Mouse (Mus musculus) cerebral cortex, adult 2 months (tissue): ENCODE data around the gene Gimap9.

Experiments used
- WGBS: fragments of 180-500 bp; shearing (Covaris S2); methylation state at CpG from one replicate; pipeline ENCODE4 v1.1.7; 2018; 5-methylcytosine and 5-hydroxymethylcytosine counted together

The Gimap9 gene

GRCm38 (mm10) chr6:48664750-48665149 lies 11.2 kb upstream of the Gimap9 start:
- WGBS = 83% methylated on average over 4 of the region's 4 CpGs

DNA sequence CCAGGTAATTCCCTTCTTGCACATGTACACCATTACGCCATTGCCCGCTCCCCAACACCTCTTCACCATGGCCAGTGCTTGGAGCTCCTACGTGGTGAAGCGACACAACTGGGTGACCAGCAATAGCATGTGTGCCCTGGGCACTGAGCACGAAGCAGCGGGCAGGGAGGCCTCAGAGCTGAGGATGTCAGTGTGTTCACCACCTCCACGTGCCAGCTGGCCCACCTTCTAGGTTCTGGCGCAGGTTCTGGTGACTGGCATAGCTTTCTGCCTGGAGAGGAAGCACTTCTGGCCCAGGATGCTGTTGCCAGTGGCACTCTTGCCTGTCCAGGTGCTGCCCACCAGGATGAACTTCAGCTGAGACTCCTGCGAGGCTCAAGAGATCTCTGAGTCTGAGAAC lies 10.5 kb upstream of the Gimap9 start:
- 96% methylated on average over 9 of the region's 9 CpGs for WGBS

DNA sequence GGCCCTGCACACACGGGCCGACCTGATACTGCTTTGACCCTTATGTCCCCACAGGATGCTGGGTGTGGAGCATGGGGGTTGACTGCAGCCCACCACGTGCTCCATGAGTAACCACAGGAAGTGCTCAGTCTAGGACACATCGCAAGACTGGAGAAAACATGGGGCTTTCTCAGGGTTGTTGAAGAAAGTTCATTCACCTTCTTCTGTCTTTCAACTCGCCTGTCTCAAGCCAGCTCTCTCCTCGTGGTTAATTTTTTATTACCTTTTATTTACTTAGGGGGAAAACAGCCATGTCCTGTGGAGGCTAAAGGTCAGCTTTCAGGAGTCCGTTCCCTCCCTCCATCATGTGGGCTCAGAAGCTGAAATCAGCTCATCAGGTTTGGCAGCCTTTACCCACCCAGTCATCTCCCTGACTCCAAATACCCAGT lies 9.8 kb upstream of the Gimap9 start:
- WGBS = 66% methylated on average over 7 of the region's 7 CpGs

DNA sequence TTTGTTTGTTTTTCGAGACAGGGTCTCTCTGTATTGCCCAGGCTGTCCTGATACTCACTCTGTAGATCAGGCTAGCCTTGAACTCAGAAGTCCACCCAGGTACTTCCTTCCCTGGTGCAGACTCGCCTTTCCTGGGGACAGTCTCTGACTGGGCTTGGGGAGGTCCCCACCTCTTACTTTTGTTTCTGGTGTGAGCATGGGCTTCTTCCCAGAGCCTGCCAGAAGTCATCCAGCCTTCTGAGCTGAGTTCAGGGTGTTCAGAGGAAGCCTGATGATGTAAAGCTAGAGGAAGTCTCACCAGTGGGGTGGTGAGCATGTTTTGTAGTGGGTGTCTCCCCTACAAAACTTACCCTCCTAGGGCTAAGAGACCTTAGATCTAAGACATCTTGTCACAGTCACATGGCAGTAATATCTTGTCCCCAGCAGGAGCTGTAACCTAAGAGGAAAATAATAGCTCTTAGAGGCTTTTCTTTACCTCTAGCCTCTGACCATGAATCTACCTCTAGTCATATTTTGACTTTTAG lies 6.4 kb upstream of the Gimap9 start:
- WGBS = 69% methylated on average over 2 of the region's 2 CpGs

DNA sequence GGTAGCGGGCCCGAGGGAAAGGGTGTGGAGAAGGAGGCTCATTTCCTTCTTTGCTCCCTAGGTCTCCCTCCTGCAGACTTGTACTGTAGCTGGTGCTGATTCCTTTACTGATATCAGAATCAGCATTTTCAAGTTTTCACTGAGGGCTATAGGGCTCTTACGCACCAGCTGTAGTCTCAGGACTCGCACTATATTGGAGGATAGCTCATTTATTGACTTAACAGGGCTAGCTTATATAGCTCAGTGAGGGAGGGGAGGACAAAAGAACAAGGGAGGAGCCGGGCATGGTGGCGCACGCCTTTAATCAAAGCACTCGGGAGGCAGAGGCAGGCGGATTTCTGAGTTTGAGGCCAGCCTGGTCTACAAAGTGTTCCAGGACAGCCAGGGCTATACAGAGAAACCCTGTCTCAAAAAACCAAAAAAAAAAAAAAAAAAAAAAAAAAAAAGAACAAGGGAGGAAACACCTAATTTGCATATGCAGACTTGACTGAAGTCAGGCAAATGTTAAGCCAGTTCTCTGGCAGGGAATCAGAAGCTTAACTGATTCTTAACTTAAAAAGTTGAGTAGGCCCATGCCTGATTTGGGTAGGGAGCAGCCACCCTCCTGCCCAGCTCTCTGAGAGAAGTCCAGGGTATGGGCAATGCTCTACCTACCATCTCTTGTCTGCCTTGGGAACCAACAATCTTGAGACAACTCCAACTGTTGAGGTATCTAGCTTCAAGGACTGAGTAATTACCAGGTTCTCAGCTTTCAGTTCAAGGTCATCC lies 1.5 kb upstream of the Gimap9 start:
- WGBS = 95% methylated on average over 9 of the region's 9 CpGs

- 61% methylated on average over 10 of the region's 10 CpGs for WGBS
Measured at GRCm38 (mm10) chr6:48675400-48675930, 464 bp upstream of the Gimap9 start.

DNA sequence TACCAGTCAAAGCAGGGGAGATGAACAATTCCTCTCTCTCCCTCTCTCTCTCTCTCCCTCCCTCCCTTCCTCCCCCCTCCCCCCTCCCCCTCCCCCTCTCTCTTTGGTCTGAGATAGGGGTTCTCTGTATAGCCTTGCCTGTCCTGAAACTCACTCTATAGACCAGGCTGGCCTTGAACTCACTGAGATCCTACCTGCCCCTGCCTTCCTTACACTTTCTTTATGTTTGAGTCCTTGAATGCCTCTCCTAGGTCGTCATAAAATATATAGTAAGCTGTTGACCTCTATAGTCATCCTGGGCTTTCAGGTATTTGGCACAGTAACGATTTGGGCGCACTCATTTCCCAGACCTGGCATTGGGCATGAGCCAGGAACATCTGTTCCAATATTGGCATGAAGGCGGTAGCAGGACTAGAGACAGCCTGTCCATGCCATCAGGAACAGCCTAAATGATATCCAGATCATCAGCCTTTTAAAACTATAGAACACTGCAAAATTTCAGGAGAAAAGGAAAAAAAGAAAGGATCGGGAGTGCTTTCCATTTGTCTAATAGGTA lies 1.0 kb downstream of the Gimap9 start:
- 82% methylated on average over 5 of the region's 5 CpGs for WGBS

DNA sequence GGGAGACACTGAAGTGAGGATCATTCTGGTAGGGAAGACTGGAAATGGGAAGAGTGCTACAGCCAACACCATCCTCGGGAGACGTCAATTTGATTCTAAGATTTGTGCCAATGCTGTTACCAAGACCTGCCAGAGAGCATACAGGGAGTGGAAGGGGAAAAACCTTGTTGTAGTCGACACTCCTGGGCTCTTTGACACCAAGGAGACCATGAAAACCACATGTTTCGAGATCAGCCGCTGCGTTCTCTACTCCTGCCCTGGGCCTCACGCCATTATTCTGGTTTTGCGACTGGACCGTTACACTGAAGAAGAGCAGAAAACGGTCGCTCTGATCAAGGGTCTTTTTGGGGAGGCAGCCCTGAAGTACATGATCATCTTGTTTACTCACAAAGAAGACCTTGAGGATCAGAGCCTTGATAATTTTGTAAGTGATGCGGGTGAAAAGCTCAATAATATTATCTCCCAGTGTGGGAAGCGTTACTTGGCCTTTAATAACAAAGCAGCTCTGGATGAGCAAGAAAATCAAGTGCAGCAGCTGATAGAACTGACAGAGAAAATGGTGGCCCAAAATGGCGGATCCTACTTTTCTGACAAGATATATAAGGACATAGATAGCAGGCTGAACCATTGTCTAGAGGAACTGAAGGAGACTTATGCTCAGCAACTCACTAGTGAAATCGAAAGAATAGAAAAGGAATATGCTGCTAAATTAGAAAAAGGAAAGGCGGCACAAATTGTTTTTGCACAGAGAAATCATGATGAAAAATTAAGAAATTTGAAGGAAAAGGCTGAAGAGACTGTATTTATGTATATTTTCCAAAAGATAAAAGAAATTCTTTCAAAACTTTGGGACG lies 1.8 kb downstream of the Gimap9 start:
- 95% methylated on average over 17 of the region's 17 CpGs for WGBS

- WGBS = 80% methylated on average over 4 of the region's 4 CpGs
Measured at GRCm38 (mm10) chr6:48678391-48678790, 2.5 kb downstream of the Gimap9 start.

DNA sequence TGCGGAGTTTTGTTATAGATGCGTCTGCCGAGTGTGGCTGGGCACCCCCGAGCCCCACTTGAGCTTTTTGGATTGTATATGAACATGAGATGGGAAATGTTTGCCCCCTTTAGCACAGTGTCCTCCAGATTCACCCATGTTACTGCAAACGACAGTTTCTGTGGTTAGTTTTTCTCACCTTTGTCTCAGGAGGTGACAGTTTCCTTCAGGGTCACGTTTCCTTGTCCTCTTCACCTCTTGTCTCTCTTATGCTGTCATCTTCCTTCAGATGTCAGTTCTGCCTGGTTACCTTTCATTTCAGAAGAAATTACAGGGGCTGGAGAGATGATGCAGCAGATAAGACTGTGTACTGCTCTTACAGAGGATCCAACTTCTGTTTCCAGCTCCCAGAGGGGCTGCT lies 3.8 kb downstream of the Gimap9 start:
- WGBS = 89% methylated on average over 6 of the region's 6 CpGs

DNA sequence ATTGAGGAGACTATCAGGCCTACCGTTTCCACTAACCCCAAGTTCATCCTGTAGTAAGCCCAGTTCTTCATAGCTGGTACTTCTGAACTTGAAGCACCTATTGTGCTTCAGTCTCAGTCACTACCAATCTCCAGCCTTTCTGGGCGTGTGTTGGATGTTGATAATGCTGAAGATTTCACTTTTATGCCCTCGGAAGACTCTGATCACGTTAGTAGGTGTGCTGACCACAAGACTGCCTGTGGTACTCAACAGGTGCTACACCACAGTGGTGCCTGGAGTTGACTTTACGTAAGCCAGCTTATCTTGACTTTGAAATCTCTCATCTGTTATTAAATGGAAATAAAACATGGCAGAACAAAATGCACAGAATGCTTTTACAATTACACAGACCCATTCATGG lies 4.5 kb downstream of the Gimap9 start:
- WGBS = 92% methylated on average over 5 of the region's 5 CpGs

DNA sequence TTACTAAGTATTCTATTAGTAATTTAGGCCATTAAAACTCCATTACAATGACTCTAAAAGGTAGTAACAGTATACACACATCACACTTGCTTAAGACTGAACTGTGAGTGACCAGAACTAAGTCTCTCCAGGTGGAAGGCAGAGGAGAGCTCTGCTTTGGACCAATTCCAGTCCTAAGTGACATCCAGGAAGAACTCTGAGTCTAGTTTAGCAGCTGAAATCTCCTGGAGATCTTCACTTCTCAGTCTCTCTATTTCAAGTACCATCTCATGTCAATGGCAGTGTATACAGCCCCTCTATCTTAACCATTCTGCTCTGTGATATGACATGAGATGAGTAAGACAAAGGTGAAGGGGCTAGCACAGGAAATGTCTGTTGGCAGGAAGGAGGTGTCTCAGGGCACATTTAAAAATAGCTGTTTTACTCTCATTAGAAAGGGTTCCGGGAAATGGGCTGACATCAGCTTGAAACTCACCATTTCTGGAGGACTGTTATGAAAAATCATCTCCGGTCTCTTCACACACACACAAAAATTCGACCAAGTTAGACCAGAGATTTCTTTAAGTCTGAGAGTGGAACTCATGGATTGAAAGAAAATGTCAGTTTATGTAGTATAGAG lies 5.7 kb downstream of the Gimap9 start:
- 46% methylated on average over 3 of the region's 3 CpGs for WGBS

DNA sequence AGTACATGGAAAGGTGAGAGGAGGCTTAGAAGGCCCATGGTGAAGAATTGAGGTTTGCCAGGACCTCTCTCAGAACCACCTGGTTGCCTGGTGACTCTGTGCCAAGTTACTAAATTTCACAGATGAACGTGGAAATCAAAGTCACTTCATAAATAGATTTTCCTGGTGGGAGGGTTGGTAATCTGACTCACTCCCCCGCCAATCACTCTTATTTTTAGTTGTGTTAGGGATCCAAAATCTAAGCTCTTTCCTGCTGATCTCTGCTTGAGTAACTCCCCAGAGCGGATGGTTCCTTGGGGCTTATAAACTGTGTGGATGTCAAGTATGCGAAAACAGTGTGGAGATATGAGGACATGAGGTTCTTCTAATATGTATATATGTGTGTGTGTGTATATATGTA lies 6.3 kb downstream of the Gimap9 start:
- WGBS = 53% methylated on average over 4 of the region's 4 CpGs

DNA sequence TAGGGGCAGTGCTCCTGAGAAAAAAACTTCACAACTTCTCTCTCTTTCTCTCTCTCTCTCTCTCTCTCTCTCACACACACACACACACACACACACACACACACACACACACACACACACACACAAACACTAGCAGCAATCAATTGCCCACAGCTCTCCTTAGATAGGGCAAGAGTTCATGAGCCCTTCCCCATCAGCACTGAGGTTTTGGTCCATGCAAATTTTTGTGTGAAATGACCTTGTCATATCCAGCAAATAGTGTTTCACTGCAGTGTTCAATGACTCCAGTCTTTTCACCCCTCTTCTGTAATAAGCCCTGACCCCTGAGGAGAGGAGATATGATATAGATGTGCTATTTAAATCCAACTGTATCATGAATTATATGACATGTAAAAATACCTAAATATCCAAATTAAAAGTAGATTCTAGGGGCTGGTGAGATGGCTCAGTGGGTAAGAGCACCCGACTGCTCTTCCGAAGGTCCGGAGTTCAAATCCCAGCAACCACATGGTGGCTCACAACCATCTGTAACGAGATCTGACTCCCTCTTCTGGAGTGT lies 7.4 kb downstream of the Gimap9 start:
- 91% methylated on average over 4 of the region's 4 CpGs for WGBS

DNA sequence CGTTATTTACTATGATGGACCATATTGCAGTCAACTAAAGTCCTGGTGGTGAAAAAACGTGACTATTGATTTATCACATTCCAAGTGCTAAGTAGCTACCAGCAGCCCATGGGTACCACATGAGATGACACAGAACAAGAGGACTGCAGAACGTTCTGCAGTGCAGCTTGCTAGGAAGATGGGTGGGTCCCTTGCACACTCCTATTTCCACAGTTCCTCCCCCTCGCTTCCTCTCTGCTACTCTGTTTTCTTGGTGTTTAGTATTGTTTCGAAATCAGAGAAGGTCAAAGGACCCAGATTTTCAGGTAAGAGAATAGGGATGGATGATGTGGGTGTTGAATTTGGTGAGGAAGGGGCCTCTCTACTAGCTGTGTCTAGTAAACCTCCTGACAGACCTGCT lies 8.4 kb downstream of the Gimap9 start, which contains the start of gene Gimap4:
Gimap4 (plus strand) TSS at position 231 of the 400 bp plus-strand sequence.
- WGBS = 65% methylated on average over 5 of the region's 5 CpGs

DNA sequence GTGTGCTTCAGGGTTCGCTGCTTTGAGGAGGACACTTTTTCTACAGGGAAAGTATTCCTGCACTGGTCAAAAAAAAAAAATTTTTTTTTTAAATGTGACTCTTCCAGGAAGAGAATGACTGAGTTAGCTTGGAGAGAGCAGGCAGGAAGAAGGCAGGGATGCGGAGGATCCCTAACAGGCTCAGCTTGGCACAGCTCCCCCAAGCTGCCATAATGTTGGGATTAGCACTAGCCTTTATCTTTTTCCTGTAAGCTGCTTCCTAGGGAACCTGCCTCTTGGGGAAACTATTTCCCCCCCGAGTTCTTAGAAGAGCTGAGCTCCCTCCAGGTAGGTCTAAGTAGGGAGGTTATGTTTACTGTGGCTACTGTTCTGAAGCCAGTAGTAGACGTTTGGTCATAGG lies 8.9 kb downstream of the Gimap9 start:
- WGBS = 57% methylated on average over 4 of the region's 4 CpGs

- 78% methylated on average over 2 of the region's 2 CpGs for WGBS
Measured at GRCm38 (mm10) chr6:48685251-48685650, 9.3 kb downstream of the Gimap9 start.

DNA sequence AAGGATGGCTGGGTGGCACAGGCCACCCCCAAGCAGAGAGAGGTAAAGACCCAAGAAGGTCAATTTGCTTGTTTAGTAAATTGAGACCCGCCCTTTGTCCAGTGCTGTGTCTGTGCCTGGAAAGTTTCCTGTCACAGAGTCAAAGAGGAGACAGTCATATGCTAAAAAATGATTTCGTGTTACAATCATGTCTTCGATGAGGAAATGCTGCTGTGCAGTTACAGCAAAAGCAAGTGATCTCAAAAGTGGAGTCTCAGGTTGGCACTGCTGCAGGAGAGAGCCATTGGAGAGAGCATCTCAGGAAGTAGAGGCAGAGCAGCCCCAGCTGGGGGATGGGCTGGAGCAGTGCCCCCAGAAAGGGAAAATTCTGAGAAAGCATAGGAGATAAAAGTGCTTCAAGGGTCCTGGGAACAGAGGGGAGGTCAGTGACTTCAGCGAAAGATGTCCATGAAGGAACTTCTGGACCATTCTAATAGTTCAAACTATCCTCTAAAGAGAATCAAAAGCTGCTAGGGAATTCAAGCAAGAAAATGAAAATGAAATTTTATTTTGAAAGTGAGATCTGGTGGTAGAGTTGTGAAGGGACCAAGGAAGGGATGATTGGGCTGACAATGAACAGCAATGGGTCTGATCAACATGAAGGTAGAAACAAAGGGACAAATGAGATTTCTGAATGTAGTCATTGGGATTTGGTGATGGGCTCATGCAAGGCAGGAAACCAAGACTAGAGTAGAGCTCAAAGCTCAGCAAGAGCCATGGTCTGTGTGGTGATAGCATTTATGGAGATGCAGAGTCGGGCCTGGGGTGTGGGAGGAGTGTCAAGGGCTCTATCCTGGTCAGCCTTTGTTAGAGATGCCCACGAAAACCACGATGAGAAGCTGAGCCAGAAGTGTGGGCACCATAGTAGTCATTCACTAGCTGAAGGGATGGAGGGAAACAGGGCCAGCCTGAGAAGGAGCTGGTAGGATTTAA lies 10.1 kb downstream of the Gimap9 start:
- WGBS = 78% methylated on average over 7 of the region's 7 CpGs

GRCm38 (mm10) chr6:48687077-48687476 lies 11.1 kb downstream of the Gimap9 start:
- 91% methylated on average over 2 of the region's 2 CpGs for WGBS

DNA sequence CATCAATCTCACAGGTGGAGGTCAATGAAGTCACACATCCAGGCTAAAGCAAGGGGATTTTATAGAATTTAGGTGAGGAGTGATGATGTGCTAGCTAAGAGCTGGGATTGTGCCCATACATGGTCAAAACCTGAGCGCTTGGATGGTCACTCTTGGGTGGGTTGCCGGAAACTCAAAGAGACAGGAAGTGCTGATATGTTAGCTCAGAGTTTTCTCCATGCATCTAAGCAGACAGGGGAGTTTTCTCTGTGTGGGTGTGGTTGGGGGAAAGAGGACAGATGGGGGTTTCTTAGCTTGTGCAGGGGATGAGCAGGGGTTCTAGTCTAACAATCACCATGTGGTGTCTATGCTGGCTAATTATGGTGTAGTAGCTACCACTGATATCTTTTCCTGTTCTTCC lies 13.4 kb downstream of the Gimap9 start:
- 83% methylated on average over 2 of the region's 2 CpGs for WGBS
